Mouse (Mus musculus) heart, postnatal 14 days (tissue): ENCODE results near the gene Mia. TPM values are rescaled to one million over a fixed set of nuclear protein-coding genes. Genes with fewer than 3 reads are reported as not detected.

Experiments used
- microRNA-seq, 2 experiments: library from miRNA; unstranded; fragments of <30 nt; microRNA quantifications; one replicate each; pipeline ENCODE4 v1.2.0; 2021 to 2022
- total RNA-seq, 2 experiments: library from RNA; stranded (reverse); gene quantifications; 2 replicates each; pipeline ENCODE4 v1.2.3; 2021

Mia gene
- total RNA-seq, 2 experiments from 2014 or later: not detected

Small RNA genes lying within 50 kb of the gene (microRNA-seq; reads per million reads assigned to microRNA genes)
- gene Mir1191: 0 to 0.12 reads per million in 2 experiments
- gene Mir3101: 0.36 to 0.54 reads per million in 2 experiments

Other genes starting within 250 kb of the Mia start
- gene Cyp2a22, start 241.8 kb downstream of the Mia start, total RNA-seq: not detected
- under 1 TPM in 1 of 2 experiments, not detected in 1; 0.17 TPM for gene Cyp2a12, start 152.1 kb downstream of the Mia start, total RNA-seq
- gene Cyp2f2, start 61.2 kb downstream of the Mia start, total RNA-seq: 10 to 100 TPM in 1 of 2 experiments, under 1 TPM in 1; 0.12 to 25.5 TPM
- gene Cyp2t4, start 27.4 kb downstream of the Mia start, total RNA-seq: not detected
- 10 to 100 TPM; 60.1 to 60.6 TPM for gene Egln2, start 14.4 kb downstream of the Mia start, total RNA-seq
- 10 to 100 TPM; 21.9 to 22.1 TPM for gene Rab4b, start 2.3 kb downstream of the Mia start, total RNA-seq
- not detected for gene Gm21983, start 71 bp downstream of the Mia start, total RNA-seq
- gene BC024978, start 14.6 kb upstream of the Mia start, total RNA-seq: 10 to 100 TPM; 12.3 to 12.5 TPM
- 10 to 100 TPM; 38.9 to 47.7 TPM for gene Snrpa, start 15.1 kb upstream of the Mia start, total RNA-seq
- gene Itpkc, start 47.5 kb upstream of the Mia start, total RNA-seq: 1 to 10 TPM; 4.5 to 5.5 TPM
- 1 to 10 TPM; 7.0 to 8.8 TPM for gene Coq8b, start 51.9 kb upstream of the Mia start, total RNA-seq
- gene Numbl, start 77.3 kb upstream of the Mia start, total RNA-seq: 1 to 10 TPM; 7.9 to 8.5 TPM
- gene Ltbp4, start 156.5 kb upstream of the Mia start, total RNA-seq: 100 to 1,000 TPM; 354 to 358 TPM
- gene Shkbp1, start 174.9 kb upstream of the Mia start, total RNA-seq: 1 to 10 TPM; 8.6 to 9.7 TPM
- under 1 TPM in 1 of 2 experiments, not detected in 1; 0.76 TPM for gene Gm20479, start 176.3 kb upstream of the Mia start, total RNA-seq